Mouse (Mus musculus) liver, adult 2 months (tissue): ENCODE results near the gene Ngf.

Experiments
- CTCF ChIP-seq: fragments of 200-500 bp; IDR thresholded peaks from 2 replicates; pipeline ENCODE4 v1.5.1; 2011; ENCODE audit warnings: low read depth, low read length, control low read depth
- POLR2A ChIP-seq: fragments of 200-500 bp; IDR thresholded peaks from 2 replicates; pipeline ENCODE4 v1.6.1; 2011; ENCODE audit warnings: low read length, control low read depth; ENCODE audit not compliant: insufficient read depth; ENCODE audit errors: extremely low read depth

DNA sequence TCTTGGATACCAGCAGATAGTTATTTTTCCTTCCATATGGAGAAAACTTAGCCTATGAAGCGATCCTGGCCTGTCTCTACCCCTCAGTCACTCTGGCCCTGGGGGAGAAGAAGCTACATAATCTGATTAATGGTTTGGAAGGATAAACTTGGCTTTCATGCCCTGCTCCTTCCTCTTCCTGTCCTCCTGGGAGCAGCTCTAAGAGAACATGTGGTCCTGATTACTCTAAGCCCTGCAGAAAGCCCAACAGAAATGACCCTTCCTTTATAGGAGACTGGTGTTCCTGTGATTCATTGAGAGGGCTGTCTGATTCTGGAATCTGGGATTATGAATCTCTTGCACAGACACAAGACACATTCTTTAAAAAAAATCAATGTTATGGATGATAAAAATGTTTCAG, 86.4 kb downstream of the Ngf start:
- TF ChIP-seq CTCF (no peak), POLR2A (no peak)
